Mouse (Mus musculus) forebrain, embryonic 15.5 days (tissue): ENCODE data around the gene Snd1. TPM values are rescaled to one million over a fixed set of nuclear protein-coding genes. Genes with fewer than 3 reads are reported as not detected.
A peak's percentile ranks its signal among the peaks of the same experiment; 100 is the strongest.

Experiments
- ATAC-seq: fragments of 200-750 bp; cut with Nextera tagmentation; replicated peaks from 2 replicates; pipeline ENCODE4 v1.8.0; 2017; ENCODE audit warnings: mild to moderate bottlenecking, moderate TSS enrichment, moderate library complexity
- H3K27ac ChIP-seq: fragments of 300-500 bp; sonication (generic); replicated peaks from 2 replicates; pipeline ENCODE4 v1.5.1; 2015; ENCODE audit warnings: mild to moderate bottlenecking, inconsistent platforms
- H3K27me3 ChIP-seq: fragments of 300-500 bp; sonication (generic); 2 replicates; pipeline ENCODE4 v1.6.1; 2015; ENCODE audit warnings: inconsistent platforms
- H3K36me3 ChIP-seq: fragments of 300-500 bp; sonication (generic); 2 replicates; pipeline ENCODE4 v1.6.1; 2015; ENCODE audit warnings: mild to moderate bottlenecking, inconsistent platforms
- H3K4me1 ChIP-seq: fragments of 300-500 bp; sonication (generic); 2 replicates; pipeline ENCODE4 v1.6.1; 2015; ENCODE audit warnings: inconsistent platforms
- H3K4me2 ChIP-seq: fragments of 300-500 bp; sonication (generic); replicated peaks from 2 replicates; pipeline ENCODE4 v1.6.1; 2015; ENCODE audit warnings: mild to moderate bottlenecking, inconsistent platforms
- H3K4me3 ChIP-seq: fragments of 300-500 bp; sonication (generic); 2 replicates; pipeline ENCODE4 v1.5.1; 2015; ENCODE audit warnings: mild to moderate bottlenecking, inconsistent platforms
- H3K9ac ChIP-seq: fragments of 300-500 bp; sonication (generic); replicated peaks from 2 replicates; pipeline ENCODE4 v1.6.1; 2015; ENCODE audit warnings: mild to moderate bottlenecking, inconsistent platforms
- H3K9me3 ChIP-seq: fragments of 300-500 bp; sonication (generic); 2 replicates; pipeline ENCODE4 v1.6.1; 2016; ENCODE audit warnings: inconsistent platforms
- WGBS: fragments of 180-500 bp; shearing (Covaris S2); methylation state at CpG from one replicate; pipeline ENCODE4 v1.1.7; 2015; ENCODE audit warnings: mixed read lengths; 5-methylcytosine and 5-hydroxymethylcytosine counted together
- polyA plus RNA-seq: library from polyadenylated mRNA; unstranded; fragments of >200 nt; fragmentation: Nextera tagmentation; extraction: Ambion mirVana; gene quantifications from 2 replicates; pipeline ENCODE4 v1.2.1, GENCODE M21; 2015

Gene Snd1
- polyA plus RNA-seq, 1 experiment from 2014 or later = 77.6 TPM

GRCm38 (mm10) chr6:28555002-28555401 is 80.1 kb downstream of the Snd1 start:
- Histone ChIP-seq H3K27ac (no peak overlapping the region), H3K4me2 (no peak overlapping the region), H3K4me3 (no peak overlapping the region), H3K27me3 (no peaks in the 10 kb centered on the region), H3K4me1 (peaks cover 7% of the 10 kb centered on the region; the same call in 1 of the 2 replicates), H3K9me3 (no peaks in the 10 kb centered on the region), H3K36me3 (no peaks in the 10 kb centered on the region), H3K9ac (no peak overlapping the region)
- no peak for ATAC-seq
- WGBS = 65% methylated on average over 6 of the region's 6 CpGs

- no peaks in the 10 kb centered on the region for H3K36me3 ChIP-seq
- H3K4me2 ChIP-seq = no peak overlapping the region
- peaks cover 7% of the 10 kb centered on the region; the same call in 1 of the 2 replicates for H3K4me1 ChIP-seq
- ATAC-seq = no peak
- H3K9me3 ChIP-seq = no peaks in the 10 kb centered on the region
- H3K27ac ChIP-seq = no peak overlapping the region
- 91% methylated on average over 7 of the region's 7 CpGs for WGBS
- no peak overlapping the region for H3K4me3 ChIP-seq
- H3K9ac ChIP-seq = no peak overlapping the region
- no peaks in the 10 kb centered on the region for H3K27me3 ChIP-seq
Observed at GRCm38 (mm10) chr6:28555428-28555827, 80.5 kb downstream of the Snd1 start.

GRCm38 (mm10) chr6:28557728-28558127 is 82.8 kb downstream of the Snd1 start:
- H3K27me3 ChIP-seq = no peaks in the 10 kb centered on the region
- H3K9ac ChIP-seq = no peak overlapping the region
- 47% methylated on average over 6 of the region's 6 CpGs for WGBS
- ATAC-seq = no peak
- H3K27ac ChIP-seq = no peak overlapping the region
- no peaks in the 10 kb centered on the region for H3K36me3 ChIP-seq
- no peak overlapping the region for H3K4me2 ChIP-seq
- H3K4me3 ChIP-seq = no peak overlapping the region
- peaks cover 7% of the 10 kb centered on the region; the same call in 1 of the 2 replicates for H3K4me1 ChIP-seq
- no peaks in the 10 kb centered on the region for H3K9me3 ChIP-seq

- no peak for ATAC-seq
- no peak overlapping the region for H3K9ac ChIP-seq
- WGBS = 94% methylated on average over 2 of the region's 2 CpGs
Observed at GRCm38 (mm10) chr6:28559419-28559818, 84.5 kb downstream of the Snd1 start.

GRCm38 (mm10) chr6:28561291-28561995 is 86.5 kb downstream of the Snd1 start:
- Histone ChIP-seq H3K4me3 (no peak overlapping the region), H3K9me3 (no peaks in the 10 kb centered on the region), H3K27ac (no peak overlapping the region), H3K27me3 (no peaks in the 10 kb centered on the region), H3K9ac (no peak overlapping the region), H3K4me1 (peaks cover 7% of the 10 kb centered on the region; the same call in 1 of the 2 replicates), H3K4me2 (no peak overlapping the region), H3K36me3 (no peaks in the 10 kb centered on the region)
- no peak for ATAC-seq
- 92% methylated on average over 5 of the region's 5 CpGs for WGBS

More at GRCm38 (mm10) chr6:28559419-28559818, 84.5 kb downstream of the Snd1 start:
- Histone ChIP-seq H3K27me3 (no peaks in the 10 kb centered on the region), H3K27ac (no peak overlapping the region), H3K9me3 (no peaks in the 10 kb centered on the region), H3K4me2 (no peak overlapping the region), H3K36me3 (no peaks in the 10 kb centered on the region), H3K4me3 (no peak overlapping the region), H3K4me1 (peaks cover 7% of the 10 kb centered on the region; the same call in 1 of the 2 replicates)

GRCm38 (mm10) chr6:28562323-28563044 is 87.5 kb downstream of the Snd1 start:
- no peak for ATAC-seq
- H3K27ac ChIP-seq = no peak overlapping the region
- H3K9ac ChIP-seq = no peak overlapping the region
- no peak overlapping the region for H3K4me3 ChIP-seq
- no peak overlapping the region for H3K4me2 ChIP-seq
- no peaks in the 10 kb centered on the region for H3K36me3 ChIP-seq
- H3K27me3 ChIP-seq = no peaks in the 10 kb centered on the region
- H3K4me1 ChIP-seq = peaks cover 4% of the 10 kb centered on the region; the same call in 1 of the 2 replicates
- H3K9me3 ChIP-seq = no peaks in the 10 kb centered on the region
- 73% methylated on average over 4 of the region's 4 CpGs for WGBS

- H3K4me1 ChIP-seq = peaks cover 6% of the 10 kb centered on the region
- no peak overlapping the region for H3K27ac ChIP-seq
- 79% methylated on average over 6 of the region's 6 CpGs for WGBS
- H3K4me3 ChIP-seq = no peak overlapping the region
- no peak overlapping the region for H3K4me2 ChIP-seq
- H3K36me3 ChIP-seq = no peaks in the 10 kb centered on the region
- no peaks in the 10 kb centered on the region for H3K27me3 ChIP-seq
- no peak for ATAC-seq
- no peak overlapping the region for H3K9ac ChIP-seq
- H3K9me3 ChIP-seq = no peaks in the 10 kb centered on the region
Observed at GRCm38 (mm10) chr6:28567978-28568377, 93.0 kb downstream of the Snd1 start.

GRCm38 (mm10) chr6:28571946-28572345 is 97.0 kb downstream of the Snd1 start:
- Histone ChIP-seq H3K36me3 (no peaks in the 10 kb centered on the region), H3K27ac (no peak overlapping the region), H3K9ac (no peak overlapping the region), H3K9me3 (no peaks in the 10 kb centered on the region), H3K4me1 (peaks cover 24% of the 10 kb centered on the region), H3K27me3 (no peaks in the 10 kb centered on the region), H3K4me3 (no peak overlapping the region), H3K4me2 (no peak overlapping the region)
- 82% methylated on average over 2 of the region's 2 CpGs for WGBS
- no peak for ATAC-seq

GRCm38 (mm10) chr6:28572991-28573759 is 98.2 kb downstream of the Snd1 start:
- peak; percentile 83 for ATAC-seq
- no peak overlapping the region for H3K9ac ChIP-seq
- no peaks in the 10 kb centered on the region for H3K9me3 ChIP-seq
- H3K4me3 ChIP-seq = no peak overlapping the region
- H3K27me3 ChIP-seq = no peaks in the 10 kb centered on the region
- 39% methylated on average over 11 of the region's 11 CpGs for WGBS
- no peaks in the 10 kb centered on the region for H3K36me3 ChIP-seq
- H3K27ac ChIP-seq = peak overlapping the region; percentile 25; the same call in 1 of the 2 replicates
- H3K4me2 ChIP-seq = no peak overlapping the region
- H3K4me1 ChIP-seq = peaks cover 24% of the 10 kb centered on the region

- ATAC-seq = no peak
- Histone ChIP-seq H3K9ac (no peak overlapping the region), H3K4me2 (no peak overlapping the region), H3K4me3 (no peak overlapping the region), H3K27ac (0 out of 2 replicates have a peak overlapping the region, but pooled peaks have one; percentile 17), H3K9me3 (no peaks in the 10 kb centered on the region), H3K27me3 (no peaks in the 10 kb centered on the region), H3K36me3 (no peaks in the 10 kb centered on the region), H3K4me1 (peaks cover 24% of the 10 kb centered on the region)
- 59% methylated on average over 14 of the region's 14 CpGs for WGBS
Observed at GRCm38 (mm10) chr6:28576356-28577264, 101.7 kb downstream of the Snd1 start.

GRCm38 (mm10) chr6:28582847-28583246 is 107.9 kb downstream of the Snd1 start:
- 95% methylated on average over 3 of the region's 3 CpGs for WGBS
- no peaks in the 10 kb centered on the region for H3K9me3 ChIP-seq
- H3K36me3 ChIP-seq = no peaks in the 10 kb centered on the region
- H3K4me3 ChIP-seq = no peak overlapping the region
- ATAC-seq = no peak
- no peak overlapping the region for H3K9ac ChIP-seq
- no peaks in the 10 kb centered on the region for H3K27me3 ChIP-seq
- no peak overlapping the region for H3K4me2 ChIP-seq
- H3K27ac ChIP-seq = no peak overlapping the region
- H3K4me1 ChIP-seq = no peaks in the 10 kb centered on the region
